Mouse (Mus musculus) olfactory bulb, adult 2 months (tissue): ENCODE results near the gene Pip5kl1. TPM values are rescaled to one million over a fixed set of nuclear protein-coding genes. Genes with fewer than 3 reads are reported as not detected.

Experiments used
- H3K27ac ChIP-seq: fragments of 200-500 bp; 2 replicates; pipeline ENCODE4 v1.5.1; 2012; ENCODE audit warnings: low read depth, low read length; ENCODE audit not compliant: insufficient read depth
- H3K4me1 ChIP-seq: fragments of 200-500 bp; 2 replicates; pipeline ENCODE4 v1.6.1; 2012; ENCODE audit warnings: low read length; ENCODE audit not compliant: control insufficient read depth, insufficient read depth
- H3K4me3 ChIP-seq: fragments of 200-500 bp; 2 replicates; pipeline ENCODE4 v1.5.1; 2012; ENCODE audit warnings: mild to moderate bottlenecking, low read depth, low read length, moderate library complexity; ENCODE audit not compliant: insufficient read depth
- CTCF ChIP-seq: fragments of 200-500 bp; IDR thresholded peaks from 2 replicates; pipeline ENCODE4 v1.5.1; 2012; ENCODE audit warnings: low read depth, mild to moderate bottlenecking, low read length, moderate library complexity; ENCODE audit not compliant: insufficient read depth
- POLR2A ChIP-seq: fragments of 200-500 bp; IDR thresholded peaks from 2 replicates; pipeline ENCODE4 v1.6.1; 2012; ENCODE audit warnings: mild to moderate bottlenecking, low read depth, low read length, moderate library complexity; ENCODE audit not compliant: insufficient read depth
- WGBS: fragments of 180-500 bp; shearing (Covaris S2); methylation state at CpG from one replicate; pipeline ENCODE4 v1.1.7; 2018; 5-methylcytosine and 5-hydroxymethylcytosine counted together
- polyA plus RNA-seq: library from polyadenylated mRNA; stranded (reverse); fragments of >200 nt; gene quantifications from 2 replicates; pipeline ENCODE4 v1.2.4, GENCODE M21; 2012; ENCODE audit warnings: low replicate concordance; ENCODE audit not compliant: missing spikeins, insufficient read depth, insufficient read length

Pip5kl1 gene
- polyA plus RNA-seq, 1 experiment: not detected

- Histone ChIP-seq H3K4me1 (peaks cover 15% of the 10 kb centered on the region), H3K27ac (no peak overlapping the region), H3K4me3 (no peak overlapping the region)
- 42% methylated on average over 26 of the region's 30 CpGs for WGBS
- no peak for TF ChIP-seq CTCF
- no peak for TF ChIP-seq POLR2A
Observed at GRCm38 (mm10) chr2:32578146-32579046, 3.8 kb downstream of the Pip5kl1 start.

DNA sequence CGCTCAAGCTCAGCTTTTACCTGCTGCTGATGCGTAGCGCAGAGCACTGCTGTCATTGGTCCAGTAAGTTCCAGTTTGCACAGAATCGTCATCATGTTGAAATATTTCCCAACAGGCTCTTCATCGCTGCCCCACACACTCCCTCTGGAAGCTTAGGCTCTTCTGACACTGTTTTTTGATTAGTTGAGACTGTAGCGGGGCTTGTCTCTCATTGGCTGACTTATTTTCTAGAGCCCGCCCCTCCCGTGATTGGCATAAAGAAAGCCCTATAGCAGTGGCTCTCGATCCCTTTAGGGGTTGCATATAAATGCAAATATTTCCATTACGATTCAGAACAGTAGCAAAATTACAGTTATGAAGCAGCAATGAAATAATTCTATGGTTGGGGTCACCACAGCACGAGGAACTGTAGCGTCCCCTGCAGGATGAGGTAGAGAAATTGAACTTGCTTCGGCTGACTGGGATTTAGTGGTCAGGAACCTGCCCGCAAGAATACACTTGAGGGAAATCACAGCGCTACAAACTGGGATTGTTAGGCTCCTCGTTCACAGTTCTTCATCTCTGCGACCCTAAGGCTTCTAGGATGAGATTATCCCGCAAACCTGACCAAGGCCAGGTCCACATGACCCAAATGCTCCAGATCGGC is 7.0 kb downstream of the Pip5kl1 start:
- TF ChIP-seq POLR2A (no peak), CTCF (no peak)
- no peak overlapping the region for H3K27ac ChIP-seq
- H3K4me1 ChIP-seq: peaks cover 7% of the 10 kb centered on the region
- 34% methylated on average over 19 of the region's 19 CpGs for WGBS
- peak overlapping the region; percentile 25; the same call in 1 of the 2 replicates for H3K4me3 ChIP-seq

GRCm38 (mm10) chr2:32582830-32583799 is 8.5 kb downstream of the Pip5kl1 start:
- 14% methylated on average over 37 of the region's 37 CpGs for WGBS
- no peak for TF ChIP-seq POLR2A
- peak; percentile 55 for TF ChIP-seq CTCF
- Histone ChIP-seq H3K4me3 (peak overlapping the region; percentile 29), H3K4me1 (peaks cover 13% of the 10 kb centered on the region), H3K27ac (no peak overlapping the region)

GRCm38 (mm10) chr2:32585149-32585714 is 10.6 kb downstream of the Pip5kl1 start:
- Histone ChIP-seq H3K4me3 (no peak overlapping the region), H3K27ac (no peak overlapping the region), H3K4me1 (peaks cover 27% of the 10 kb centered on the region)
- TF ChIP-seq CTCF (no peak), POLR2A (no peak)
- WGBS: 83% methylated on average over 7 of the region's 7 CpGs

- Histone ChIP-seq H3K27ac (peak within 1 kb of the TSS; percentile 7; the same call in 1 of the 2 replicates), H3K4me3 (peak within 1 kb of the TSS; percentile 53), H3K4me1 (peaks cover 32% of the 10 kb centered on the region)
- under 1% methylated on average over 38 of the region's 38 CpGs for WGBS
- TF ChIP-seq POLR2A: peak; percentile 63
- TF ChIP-seq CTCF: no peak
Observed at GRCm38 (mm10) chr2:32586871-32587351, 12.3 kb downstream of the Pip5kl1 start, which contains the start of gene St6galnac4. St6galnac4 (plus strand) TSS chr2:32587095.

DNA sequence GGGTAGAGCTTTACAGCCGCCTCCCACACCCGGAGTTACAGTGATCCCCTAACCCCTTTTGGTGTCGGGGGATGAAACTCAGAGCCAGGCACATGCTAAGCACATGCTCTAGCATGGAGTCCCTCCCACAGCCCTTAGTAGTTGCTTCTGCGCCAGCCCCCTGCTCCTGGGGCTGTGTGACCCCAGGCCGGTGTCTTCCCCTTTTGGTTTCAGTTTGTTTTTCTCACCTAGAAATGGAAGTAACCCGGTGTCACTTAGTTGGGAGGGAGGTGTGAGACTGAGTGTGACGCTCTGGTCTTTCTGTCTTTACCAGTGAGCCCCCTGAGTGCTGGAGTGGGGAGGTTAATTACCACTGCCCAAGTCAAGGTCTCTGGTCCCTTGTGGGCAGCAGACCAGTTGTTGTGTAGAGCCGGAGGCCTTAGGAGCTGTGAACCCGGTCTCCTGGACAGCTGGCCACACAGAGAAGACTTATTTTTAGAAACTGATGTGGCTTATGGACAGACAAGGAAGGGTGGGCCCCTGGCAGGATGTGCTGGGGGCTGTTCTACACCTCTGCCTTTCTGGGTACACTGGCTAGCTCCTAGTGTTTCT is 13.2 kb downstream of the Pip5kl1 start:
- peak overlapping the region; percentile 53 for H3K4me3 ChIP-seq
- WGBS: 34% methylated on average over 9 of the region's 9 CpGs
- no peak overlapping the region for H3K27ac ChIP-seq
- TF ChIP-seq POLR2A: no peak
- TF ChIP-seq CTCF: no peak
- peaks cover 30% of the 10 kb centered on the region for H3K4me1 ChIP-seq

GRCm38 (mm10) chr2:32589213-32589795 is 14.7 kb downstream of the Pip5kl1 start:
- no peak for TF ChIP-seq POLR2A
- H3K4me1 ChIP-seq: peaks cover 25% of the 10 kb centered on the region
- 41% methylated on average over 11 of the region's 11 CpGs for WGBS
- H3K4me3 ChIP-seq: 0 out of 2 replicates have a peak overlapping the region, but pooled peaks have one; percentile 3
- no peak overlapping the region for H3K27ac ChIP-seq

GRCm38 (mm10) chr2:32590224-32590623 is 15.6 kb downstream of the Pip5kl1 start:
- H3K4me3 ChIP-seq: no peak overlapping the region
- 77% methylated on average over 10 of the region's 10 CpGs for WGBS
- TF ChIP-seq CTCF (no peak), POLR2A (no peak)
- peaks cover 25% of the 10 kb centered on the region for H3K4me1 ChIP-seq
- no peak overlapping the region for H3K27ac ChIP-seq
